ENCODE assay signal across 14 mouse cellular contexts in the genomic region with DNA sequence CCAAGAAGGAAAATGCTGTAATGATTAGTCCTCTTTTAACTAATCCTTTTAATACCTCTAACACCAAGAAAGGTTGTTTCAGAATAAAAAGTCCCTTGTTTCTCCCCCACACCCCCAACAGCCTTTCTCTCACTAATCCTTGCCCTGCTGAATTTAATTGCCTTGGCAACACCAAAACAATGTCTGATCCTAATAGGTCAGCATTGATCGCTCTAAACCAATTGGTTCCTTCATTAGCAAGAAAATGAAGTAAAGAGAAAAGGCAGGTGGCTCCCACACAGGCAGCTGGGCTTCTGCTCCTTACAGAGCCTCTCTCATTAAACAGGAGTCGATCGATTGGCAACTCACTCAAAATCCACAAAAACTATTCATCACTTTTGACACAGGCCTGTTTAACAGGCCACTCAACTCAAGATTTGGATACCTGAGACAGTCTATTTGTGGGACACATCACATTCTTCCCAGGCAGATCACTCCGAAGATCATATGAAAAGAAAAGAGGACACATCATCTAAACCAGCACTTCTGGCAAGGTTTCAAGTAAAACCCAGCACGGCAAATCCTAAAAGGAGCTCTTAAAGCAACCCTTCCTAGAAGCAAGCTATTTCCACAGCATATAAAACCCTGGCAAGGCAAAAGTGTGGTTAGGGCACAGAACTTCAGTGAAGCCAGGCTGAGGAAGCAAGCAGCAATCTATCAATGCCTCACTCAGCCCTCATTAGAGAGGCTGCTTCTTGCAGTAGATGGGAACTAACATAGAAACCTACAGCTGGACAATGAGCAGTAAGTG.
DNase-seq lines count a peak whose midpoint lies in the region; ATAC-seq lines count a peak whose summit lies in the region.
"Had no signal": no experiment of that assay in that cellular context is flagged by ENCODE, and none has a peak within 500 bp of the region (broad histone marks: within the 10 kb centered on the region; RNA-seq: fewer than 3 reads in every experiment).

No protein-coding gene starts in this region.

- no peaks in the 10 kb centered on the region for H3K9me3 ChIP-seq in embryonic facial prominence, embryonic 11.5 days (replicated peaks; ENCODE audit: control insufficient read depth, low read length)
- H3K9me3 ChIP-seq in embryonic facial prominence, embryonic 10.5 days, result no peaks in the 10 kb centered on the region
- no peaks in the 10 kb centered on the region for H3K9me3 ChIP-seq in hindbrain, embryonic 11.5 days (ENCODE audit: control insufficient read depth, low read length)
- H3K9me3 ChIP-seq in midbrain, embryonic 13.5 days, result no peaks in the 10 kb centered on the region
- H3K9me3 ChIP-seq in kidney, embryonic 14.5 days (ENCODE audit: control insufficient read depth, low read length), result no peaks in the 10 kb centered on the region
- H3K9me3 ChIP-seq: liver, embryonic 15.5 days; neural tube, embryonic 13.5 days had no signal

- no peak overlapping the region for H3K4me3 ChIP-seq in embryonic facial prominence, embryonic 11.5 days (ENCODE audit: low read depth, low read length)
- H3K4me3 ChIP-seq in embryonic facial prominence, embryonic 10.5 days, result no peak overlapping the region
- no peak overlapping the region for H3K4me3 ChIP-seq in hindbrain, embryonic 11.5 days (ENCODE audit: low read depth, low read length)
- no peak overlapping the region for H3K4me3 ChIP-seq in midbrain, embryonic 13.5 days (replicated peaks)
- no peak overlapping the region for H3K4me3 ChIP-seq in kidney, embryonic 14.5 days (ENCODE audit: low read length)
- H3K4me3 ChIP-seq: liver, embryonic 15.5 days; neural tube, embryonic 13.5 days had no signal

- H3K27ac ChIP-seq in embryonic facial prominence, embryonic 11.5 days (replicated peaks; ENCODE audit: low read depth, low read length), result no peak overlapping the region
- H3K27ac ChIP-seq in embryonic facial prominence, embryonic 10.5 days (replicated peaks), result no peak overlapping the region; the same call in 1 of the 2 replicates
- no peak overlapping the region for H3K27ac ChIP-seq in hindbrain, embryonic 11.5 days (ENCODE audit: low read depth, low read length)
- peak overlapping the region; percentile 69 for H3K27ac ChIP-seq in midbrain, embryonic 13.5 days
- H3K27ac ChIP-seq in kidney, embryonic 14.5 days (ENCODE audit: low read depth, low read length), result no peak overlapping the region
- H3K27ac ChIP-seq: liver, embryonic 15.5 days; neural tube, embryonic 13.5 days had no signal

- peak; percentile 25 for DNase-seq in embryonic facial prominence, embryonic 11.5 days (ENCODE audit: low spot score)
- no peak for DNase-seq in embryonic facial prominence, embryonic 10.5 days (ENCODE audit: low spot score)
- peak; percentile 51 for DNase-seq in embryo, embryonic 10 days (ENCODE audit: low spot score)
- DNase-seq in hindbrain, embryonic 11.5 days (ENCODE audit: low spot score), result peak; percentile 25
- DNase-seq in testis, postnatal 10 days (ENCODE audit: low spot score), result no peak
- DNase-seq: cerebellum, postnatal 36 days; heart, postnatal 10 days; kidney, adult 9 months; thymus, postnatal 14 days had no signal

- H3K36me3 ChIP-seq in embryonic facial prominence, embryonic 11.5 days (replicated peaks; ENCODE audit: control insufficient read depth, insufficient read depth, low read depth, low read length), result no peaks in the 10 kb centered on the region
- H3K36me3 ChIP-seq in embryonic facial prominence, embryonic 10.5 days (replicated peaks), result no peaks in the 10 kb centered on the region
- H3K36me3 ChIP-seq in hindbrain, embryonic 11.5 days (ENCODE audit: control insufficient read depth, insufficient read depth, low read length), result no peaks in the 10 kb centered on the region
- H3K36me3 ChIP-seq in midbrain, embryonic 13.5 days, result no peaks in the 10 kb centered on the region
- H3K36me3 ChIP-seq in kidney, embryonic 14.5 days (ENCODE audit: control insufficient read depth, insufficient read depth, low read length), result no peaks in the 10 kb centered on the region
- H3K36me3 ChIP-seq: liver, embryonic 15.5 days; neural tube, embryonic 13.5 days had no signal

- H3K4me1 ChIP-seq in embryonic facial prominence, embryonic 11.5 days (ENCODE audit: control insufficient read depth, insufficient read depth, low read length), result no peaks in the 10 kb centered on the region
- H3K4me1 ChIP-seq in embryonic facial prominence, embryonic 10.5 days, result peaks cover 17% of the 10 kb centered on the region
- 0 out of 2 replicates have a peak, but pooled peaks cover 6% of the 10 kb centered on the region for H3K4me1 ChIP-seq in hindbrain, embryonic 11.5 days (replicated peaks; ENCODE audit: control insufficient read depth, insufficient read depth, low read length)
- peaks cover 32% of the 10 kb centered on the region for H3K4me1 ChIP-seq in midbrain, embryonic 13.5 days (replicated peaks)
- no peaks in the 10 kb centered on the region for H3K4me1 ChIP-seq in kidney, embryonic 14.5 days (ENCODE audit: control insufficient read depth, insufficient read depth, low read length)
- H3K4me1 ChIP-seq: liver, embryonic 15.5 days had no signal

- H3K27me3 ChIP-seq in embryonic facial prominence, embryonic 11.5 days (ENCODE audit: control insufficient read depth, insufficient read depth, low read length), result no peaks in the 10 kb centered on the region
- H3K27me3 ChIP-seq in embryonic facial prominence, embryonic 10.5 days (replicated peaks; ENCODE audit: low read depth, poor library complexity, severe bottlenecking), result no peaks in the 10 kb centered on the region
- no peaks in the 10 kb centered on the region for H3K27me3 ChIP-seq in hindbrain, embryonic 11.5 days (ENCODE audit: control insufficient read depth, insufficient read depth, low read length)
- H3K27me3 ChIP-seq in midbrain, embryonic 13.5 days, result no peaks in the 10 kb centered on the region
- H3K27me3 ChIP-seq in kidney, embryonic 14.5 days (ENCODE audit: control insufficient read depth, insufficient read depth, low read length), result no peaks in the 10 kb centered on the region
- H3K27me3 ChIP-seq: liver, embryonic 15.5 days; neural tube, embryonic 13.5 days had no signal

- ATAC-seq in embryonic facial prominence, embryonic 11.5 days (replicated peaks; ENCODE audit: insufficient number of reproducible peaks, low FRiP score, low TSS enrichment, low read depth), result no peak
- no peak for ATAC-seq in hindbrain, embryonic 11.5 days (ENCODE audit: low FRiP score)
- peak; percentile 71 for ATAC-seq in midbrain, embryonic 13.5 days
- no peak for ATAC-seq in megakaryocyte, adult 5-6 weeks (ENCODE audit: poor library complexity, severe bottlenecking)
- no peak for ATAC-seq in kidney, embryonic 14.5 days (ENCODE audit: low FRiP score, low TSS enrichment)

- no peak overlapping the region for H3K4me2 ChIP-seq in embryonic facial prominence, embryonic 11.5 days (ENCODE audit: low read depth, low read length)
- no peak overlapping the region for H3K4me2 ChIP-seq in hindbrain, embryonic 11.5 days (replicated peaks; ENCODE audit: low read depth, low read length)
- H3K4me2 ChIP-seq in midbrain, embryonic 13.5 days (replicated peaks), result no peak overlapping the region
- no peak overlapping the region for H3K4me2 ChIP-seq in kidney, embryonic 14.5 days (replicated peaks; ENCODE audit: low read depth, low read length)
- H3K4me2 ChIP-seq: liver, embryonic 15.5 days; neural tube, embryonic 13.5 days had no signal

- 26% methylated on average over 5 of the region's 5 CpGs for WGBS in embryonic facial prominence, embryonic 11.5 days
- WGBS in embryonic facial prominence, embryonic 10.5 days, result 25% methylated on average over 5 of the region's 5 CpGs
- WGBS in hindbrain, embryonic 11.5 days, result 26% methylated on average over 5 of the region's 5 CpGs
- 9% methylated on average over 5 of the region's 5 CpGs for WGBS in midbrain, embryonic 13.5 days
- WGBS in kidney, embryonic 14.5 days, result 44% methylated on average over 5 of the region's 5 CpGs

- no peak overlapping the region for H3K9ac ChIP-seq in embryonic facial prominence, embryonic 11.5 days (replicated peaks; ENCODE audit: low read length)
- no peak overlapping the region for H3K9ac ChIP-seq in hindbrain, embryonic 11.5 days (ENCODE audit: low read depth, low read length)
- no peak overlapping the region for H3K9ac ChIP-seq in midbrain, embryonic 13.5 days (replicated peaks)
- H3K9ac ChIP-seq in kidney, embryonic 14.5 days (ENCODE audit: low read depth, low read length), result no peak overlapping the region
- H3K9ac ChIP-seq: liver, embryonic 15.5 days; neural tube, embryonic 13.5 days had no signal

Comparison
In these comparisons a context has a peak if more than half of its experiments do, and no peak if none do; other contexts are left out.
1. DNase-seq: peak in embryonic facial prominence, embryonic 11.5 days (single experiment), embryo, embryonic 10 days (single experiment) and hindbrain, embryonic 11.5 days (single experiment); none in embryonic facial prominence, embryonic 10.5 days (single experiment) and testis, postnatal 10 days (single experiment).